Mouse (Mus musculus) thymus, adult 2 months (tissue): ENCODE results near the gene Kmt2d. TPM values are rescaled to one million over a fixed set of nuclear protein-coding genes. Genes with fewer than 3 reads are reported as not detected.

Source experiments
- DNase-seq: peaks from one replicate; pipeline ENCODE4 v3.0.0; 2021
- H3K27ac ChIP-seq: fragments of 200-500 bp; 2 replicates; pipeline ENCODE4 v1.5.1; 2012; ENCODE audit warnings: low read length, control low read depth; ENCODE audit not compliant: control insufficient read depth, insufficient read depth
- H3K27me3 ChIP-seq: fragments of 200-500 bp; 2 replicates; pipeline ENCODE4 v1.6.1; 2012; ENCODE audit warnings: mild to moderate bottlenecking, low read length, moderate library complexity, mixed read lengths; ENCODE audit not compliant: control insufficient read depth, insufficient read depth
- H3K36me3 ChIP-seq: fragments of 200-500 bp; 2 replicates; pipeline ENCODE4 v1.6.1; 2012; ENCODE audit warnings: mild to moderate bottlenecking, low read length, moderate library complexity; ENCODE audit not compliant: control insufficient read depth, insufficient read depth
- H3K4me1 ChIP-seq: fragments of 200-500 bp; replicated peaks from 2 replicates; pipeline ENCODE4 v1.6.1; 2012; ENCODE audit warnings: low read length; ENCODE audit not compliant: control insufficient read depth, insufficient read depth
- H3K4me3 ChIP-seq: fragments of 200-500 bp; 2 replicates; pipeline ENCODE4 v1.5.1; 2012; ENCODE audit warnings: mild to moderate bottlenecking, low read length, control low read depth, moderate library complexity; ENCODE audit not compliant: control insufficient read depth, insufficient read depth
- CTCF ChIP-seq: fragments of 200-500 bp; IDR thresholded peaks from 2 replicates; pipeline ENCODE4 v1.5.1; 2012; ENCODE audit warnings: mild to moderate bottlenecking, control low read depth, low read length, moderate library complexity, borderline replicate concordance; ENCODE audit not compliant: control insufficient read depth, poor library complexity, insufficient read depth; ENCODE audit errors: extremely low read depth
- POLR2A ChIP-seq: fragments of 200-500 bp; IDR thresholded peaks from 2 replicates; pipeline ENCODE4 v1.6.1; 2012; ENCODE audit warnings: mild to moderate bottlenecking, low read length, control low read depth, moderate library complexity; ENCODE audit not compliant: control insufficient read depth, poor library complexity, insufficient read depth; ENCODE audit errors: extremely low read depth
- WGBS: fragments of 180-500 bp; shearing (Covaris S2); methylation state at CpG from one replicate; pipeline ENCODE4 v1.1.7; 2018; 5-methylcytosine and 5-hydroxymethylcytosine counted together
- polyA plus RNA-seq: library from polyadenylated mRNA; depleted of rRNA; stranded (reverse); fragments of >200 nt; gene quantifications from 2 replicates; pipeline ENCODE4 v1.2.3, GENCODE M21; 2012

Gene Kmt2d
- polyA plus RNA-seq, 1 experiment, result 69.1 TPM

DNA sequence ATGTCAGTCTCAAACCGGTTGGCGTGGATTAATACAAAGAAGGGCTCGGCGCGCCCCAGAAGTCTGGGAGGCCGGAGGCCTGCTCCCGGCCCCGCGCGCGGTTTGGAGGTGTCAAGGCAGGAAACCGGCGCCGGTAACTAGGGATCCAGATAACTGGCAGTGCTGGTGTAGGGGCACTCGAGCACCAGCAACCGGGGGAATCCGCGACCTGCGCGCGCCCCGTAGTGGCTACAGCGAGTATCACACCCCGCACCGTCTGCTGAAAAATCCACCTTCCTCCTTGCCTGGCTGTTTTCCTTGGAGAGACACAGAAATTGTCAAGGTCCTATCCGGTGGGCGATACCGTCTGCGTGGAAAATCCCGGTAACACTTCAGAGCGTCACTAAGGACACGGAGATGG is 67.0 kb downstream of the Kmt2d start:
- Histone ChIP-seq H3K36me3 (no peaks in the 10 kb centered on the region), H3K4me3 (no peak overlapping the region), H3K4me1 (peaks cover 36% of the 10 kb centered on the region), H3K27ac (no peak overlapping the region), H3K27me3 (peaks cover 36% of the 10 kb centered on the region)
- TF ChIP-seq CTCF, result peak; percentile 82
- no peak for TF ChIP-seq POLR2A
- WGBS, result under 1% methylated on average over 32 of the region's 32 CpGs
- DNase-seq, result peak; percentile 83

DNA sequence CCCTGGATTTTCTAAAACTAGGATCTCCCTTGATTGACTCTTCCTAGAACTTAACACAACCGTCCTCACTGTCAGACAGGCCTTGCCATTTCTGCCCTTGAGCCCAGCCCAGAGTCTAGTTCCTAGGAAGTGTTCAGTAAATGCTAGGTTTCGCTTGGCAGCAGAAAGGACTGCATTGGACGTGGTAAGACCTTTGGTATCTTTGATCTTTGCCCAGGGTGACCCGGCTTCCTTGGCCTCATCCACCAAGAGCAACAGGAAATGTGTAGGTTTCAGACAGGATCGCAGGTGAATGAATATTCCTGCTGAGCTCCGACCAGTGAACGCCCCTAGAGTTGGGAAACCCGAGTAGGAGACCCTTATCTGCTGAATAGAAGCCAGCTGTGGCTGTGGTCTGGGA is 68.1 kb downstream of the Kmt2d start:
- H3K36me3 ChIP-seq, result no peaks in the 10 kb centered on the region
- H3K4me1 ChIP-seq, result peaks cover 25% of the 10 kb centered on the region
- DNase-seq, result no peak
- H3K27ac ChIP-seq, result no peak overlapping the region
- H3K4me3 ChIP-seq, result no peak overlapping the region
- TF ChIP-seq CTCF (no peak), POLR2A (no peak)
- peaks cover 44% of the 10 kb centered on the region for H3K27me3 ChIP-seq
- WGBS, result 25% methylated on average over 8 of the region's 8 CpGs

DNA sequence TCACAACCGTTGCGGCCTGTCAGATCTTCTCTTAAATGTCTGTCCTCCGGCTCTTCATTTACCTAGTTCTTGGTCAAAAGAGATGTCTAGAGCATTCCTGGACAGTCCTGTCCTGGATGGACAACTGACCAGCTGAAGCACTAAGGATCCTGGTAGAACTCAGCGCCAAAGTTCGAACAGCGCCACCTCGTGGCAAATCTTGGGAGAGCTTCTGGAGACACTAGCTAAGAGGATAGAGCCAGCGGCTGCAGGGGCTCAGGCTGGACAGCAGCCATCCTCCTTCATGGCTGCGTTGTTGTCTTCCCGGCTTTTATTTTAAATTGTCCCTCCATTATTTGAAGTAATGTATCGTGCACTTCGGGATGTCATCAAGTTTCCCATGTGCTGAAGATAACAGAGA is 71.6 kb downstream of the Kmt2d start:
- Histone ChIP-seq H3K27me3 (peaks cover 28% of the 10 kb centered on the region), H3K27ac (no peak overlapping the region), H3K4me3 (no peak overlapping the region), H3K36me3 (no peaks in the 10 kb centered on the region), H3K4me1 (0 out of 2 replicates have a peak, but pooled peaks cover 2% of the 10 kb centered on the region)
- 13% methylated on average over 12 of the region's 12 CpGs for WGBS
- TF ChIP-seq POLR2A (no peak), CTCF (peak; percentile 87; the same call in 1 of the 2 replicates)
- peak; percentile 74 for DNase-seq

DNA sequence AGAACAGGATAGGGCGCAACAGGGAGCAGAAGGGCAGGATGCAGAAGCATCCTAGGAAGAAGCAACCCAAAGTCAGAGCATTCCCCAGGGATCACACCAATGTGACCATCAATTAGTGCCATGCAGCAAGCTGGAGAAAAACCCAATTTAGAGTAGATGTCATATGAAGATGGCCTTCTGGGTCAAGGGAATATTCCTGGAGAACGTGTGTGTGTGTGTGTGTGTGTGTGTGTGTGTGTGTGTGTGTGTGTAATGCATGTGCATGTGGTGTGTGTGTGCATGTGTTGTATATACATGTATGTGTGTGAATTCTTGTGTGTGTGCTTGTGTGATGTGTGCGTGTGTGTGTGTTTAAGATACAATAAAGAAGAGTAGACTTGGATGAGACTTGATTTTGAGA is 72.1 kb downstream of the Kmt2d start:
- H3K4me1 ChIP-seq, result 0 out of 2 replicates have a peak, but pooled peaks cover under 1% of the 10 kb centered on the region
- peaks cover 30% of the 10 kb centered on the region for H3K27me3 ChIP-seq
- no peak overlapping the region for H3K27ac ChIP-seq
- TF ChIP-seq POLR2A (no peak), CTCF (no peak)
- no peak for DNase-seq
- no peaks in the 10 kb centered on the region for H3K36me3 ChIP-seq
- 72% methylated on average over 3 of the region's 3 CpGs for WGBS
- H3K4me3 ChIP-seq, result no peak overlapping the region

DNA sequence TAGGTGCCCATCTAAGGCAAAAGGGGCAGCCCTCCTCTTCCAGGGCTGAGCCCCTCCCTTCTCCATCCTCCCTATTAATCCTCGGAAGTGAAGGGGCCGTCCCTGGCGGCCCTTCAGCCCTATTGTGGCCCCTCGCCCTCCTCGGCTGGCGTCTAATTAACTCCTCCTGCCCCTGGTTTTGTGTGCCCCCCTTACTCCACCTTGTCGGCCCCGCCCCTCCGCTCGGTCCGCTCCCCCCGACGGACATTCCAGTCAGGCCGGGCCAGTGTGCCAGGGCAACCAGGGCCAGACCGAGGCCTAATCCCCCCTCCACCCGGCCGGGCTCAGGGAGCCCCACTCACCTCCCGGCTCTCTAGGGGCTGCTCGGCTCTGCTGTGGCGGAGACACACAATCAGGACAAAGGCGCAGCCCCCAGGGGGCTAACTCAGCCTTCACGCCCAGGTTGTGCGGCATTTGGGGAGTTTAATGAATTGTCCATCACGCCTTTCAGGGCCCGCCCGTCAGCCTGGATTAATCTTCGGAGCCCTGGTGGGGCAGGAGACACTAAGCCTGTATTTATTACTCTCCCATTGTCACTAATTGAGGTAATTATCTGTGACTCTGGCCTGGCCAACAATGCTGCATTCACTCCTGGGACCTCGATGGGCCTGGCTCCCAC is 73.0 kb downstream of the Kmt2d start:
- peaks cover under 1% of the 10 kb centered on the region; the same call in 1 of the 2 replicates for H3K4me1 ChIP-seq
- TF ChIP-seq CTCF (no peak), POLR2A (no peak)
- no peak for DNase-seq
- WGBS, result 34% methylated on average over 28 of the region's 28 CpGs
- H3K27ac ChIP-seq, result no peak overlapping the region
- H3K36me3 ChIP-seq, result no peaks in the 10 kb centered on the region
- H3K4me3 ChIP-seq, result no peak overlapping the region
- H3K27me3 ChIP-seq, result peaks cover 31% of the 10 kb centered on the region

DNA sequence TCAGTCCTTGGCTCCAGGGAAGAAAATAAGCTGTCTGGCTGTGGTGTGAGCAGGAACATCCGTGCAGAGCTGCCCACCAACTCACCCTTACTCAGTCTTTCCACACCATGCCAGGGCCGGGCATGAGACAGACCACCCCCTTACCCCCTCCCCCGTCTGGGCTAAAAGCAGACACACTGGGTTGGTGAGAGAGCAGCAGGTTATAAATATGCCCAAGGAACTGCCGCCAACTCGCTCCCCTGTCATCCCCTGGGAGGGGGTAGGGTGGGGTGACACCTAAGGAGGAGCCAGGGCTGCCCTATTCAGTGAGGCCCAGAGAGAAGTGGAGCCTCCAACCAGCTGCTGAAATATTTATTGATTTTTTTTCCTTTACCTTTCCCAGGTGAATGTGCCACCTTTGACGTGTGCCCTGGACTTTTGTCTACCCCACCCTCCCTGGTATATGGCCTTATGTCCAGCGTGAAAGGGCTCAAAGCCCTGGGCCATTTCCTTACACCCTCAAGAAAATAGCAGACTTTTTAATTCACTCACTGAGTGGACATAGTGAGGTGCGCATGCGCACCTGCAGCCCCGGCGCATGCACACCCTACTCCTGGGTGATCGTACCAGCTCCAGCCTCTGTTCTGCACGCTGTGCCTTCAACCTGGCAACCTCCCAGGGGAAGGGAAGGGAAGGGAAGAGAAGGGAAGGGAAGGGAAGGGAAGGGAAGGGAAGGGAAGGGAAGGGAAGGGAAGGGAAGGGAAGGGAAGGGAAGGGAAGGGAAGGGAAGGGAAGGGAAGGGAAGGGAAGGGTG is 74.0 kb downstream of the Kmt2d start:
- WGBS, result 16% methylated on average over 13 of the region's 13 CpGs
- TF ChIP-seq POLR2A (no peak), CTCF (no peak)
- no peaks in the 10 kb centered on the region for H3K36me3 ChIP-seq
- H3K27me3 ChIP-seq, result peaks cover 37% of the 10 kb centered on the region
- H3K4me3 ChIP-seq, result no peak overlapping the region
- DNase-seq, result no peak
- peaks cover 8% of the 10 kb centered on the region; the same call in 1 of the 2 replicates for H3K4me1 ChIP-seq
- H3K27ac ChIP-seq, result no peak overlapping the region
